24 mouse cellular contexts compared by ENCODE assay signal in the genomic region with DNA sequence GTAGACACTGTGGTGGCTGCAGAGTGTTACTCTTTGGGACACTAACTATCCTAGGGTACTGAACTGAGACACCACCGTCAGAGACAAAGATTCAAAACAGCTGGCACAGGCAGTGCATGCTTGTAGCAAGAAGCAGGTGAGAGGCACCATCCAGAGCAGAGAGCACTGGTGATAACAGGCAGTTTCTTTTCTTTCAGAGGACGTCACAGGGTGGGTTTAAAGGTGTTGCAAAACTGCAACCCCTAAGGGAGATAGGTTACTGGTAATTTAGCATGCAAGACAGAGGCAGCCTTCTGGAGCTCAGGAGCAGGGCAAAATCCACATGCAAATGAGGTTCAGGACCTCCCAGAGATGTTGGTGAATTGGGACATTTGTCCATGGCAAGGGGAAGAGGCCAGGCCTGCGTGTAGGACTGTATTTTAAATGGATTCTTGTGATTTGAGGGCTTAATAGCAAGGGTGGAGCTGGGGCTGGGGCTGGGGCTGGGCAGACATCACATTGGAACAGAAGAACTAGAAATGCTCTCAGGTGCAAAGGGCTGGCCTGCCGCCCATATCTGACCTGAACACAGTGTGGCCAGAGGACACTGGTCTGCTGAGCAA.
A peak's percentile ranks its signal among the peaks of the same experiment; 100 is the strongest.
DNase-seq lines count a peak whose midpoint lies in the region; ATAC-seq and TF ChIP-seq lines count a peak whose summit lies in the region.
"Had no signal": no experiment of that assay in that cellular context is flagged by ENCODE, and none has a peak within 500 bp of the region (broad histone marks: within the 10 kb centered on the region; RNA-seq: fewer than 3 reads in every experiment).

No protein-coding gene starts in this region.

- H3K9ac ChIP-seq in kidney, embryonic 16.5 days (replicated peaks; ENCODE audit: low read length): no peak overlapping the region
- H3K9ac ChIP-seq in lung, postnatal 0 days (replicated peaks; ENCODE audit: low read depth): no peak overlapping the region
- H3K9ac ChIP-seq: embryonic facial prominence, embryonic 15.5 days; heart, embryonic 12.5 days had no signal

- no peak for TF ChIP-seq EP300 in lung, postnatal 0 days (IDR thresholded peaks at IDR 0.05)

- TF ChIP-seq CTCF in lung, postnatal 0 days (IDR thresholded peaks at IDR 0.05): no peak
- no peak for TF ChIP-seq CTCF in lung, adult 2 months (IDR thresholded peaks at IDR 0.05; ENCODE audit: insufficient read depth, low read length)

- 55% methylated on average over 4 of the region's 4 CpGs for WGBS in kidney, embryonic 16.5 days
- WGBS in lung, postnatal 0 days: 58% methylated on average over 4 of the region's 4 CpGs
- 55% methylated on average over 4 of the region's 4 CpGs for WGBS in lung, adult 2 months

- H3K36me3 ChIP-seq in kidney, embryonic 16.5 days (ENCODE audit: insufficient read depth, low read length): no peaks in the 10 kb centered on the region
- H3K36me3 ChIP-seq in lung, postnatal 0 days (ENCODE audit: insufficient read depth, low read length): no peaks in the 10 kb centered on the region
- H3K36me3 ChIP-seq: embryonic facial prominence, embryonic 15.5 days; forebrain, embryonic 10.5 days; G1E; heart, embryonic 12.5 days had no signal

- intact Hi-C loops in heart, postnatal 10 days (cut with DNase I): no loop called here

- DNase-seq in kidney, adult 11 months: peak; percentile 17
- no peak for DNase-seq in kidney, postnatal 10 days
- DNase-seq in kidney, adult 9 months: peak; percentile 27
- no peak for DNase-seq in lung, postnatal 0 days (ENCODE audit: low spot score)
- DNase-seq in lung, adult 2 months: no peak
- DNase-seq in yolk sac, embryonic 10.5 days (ENCODE audit: low spot score): peak; percentile 64
- no peak for DNase-seq in heart, postnatal 10 days
- DNase-seq: adrenal gland, adult 8-10 months; adrenal gland, postnatal 36 days; B cell, adult 2 months; cerebellum, adult 2 months; cerebellum, postnatal 14 days; embryo, embryonic 11 days; gastrocnemius, adult 2 months; gastrocnemius, postnatal 25 days; heart, postnatal 36 days had no signal

- ATAC-seq in kidney, embryonic 16.5 days (ENCODE audit: low FRiP score, low TSS enrichment): no peak
- peak; percentile 49 for ATAC-seq in lung, postnatal 0 days
- ATAC-seq: CD4-positive, CD25-positive, alpha-beta regulatory T cell, adult 4 months; forebrain, embryonic 14.5 days had no signal

- 0 out of 2 replicates have a peak, but pooled peaks cover 3% of the 10 kb centered on the region for H3K4me1 ChIP-seq in kidney, embryonic 16.5 days (ENCODE audit: insufficient read depth, low read length)
- H3K4me1 ChIP-seq in lung, postnatal 0 days (ENCODE audit: insufficient read depth, low read depth, low read length): no peaks in the 10 kb centered on the region
- H3K4me1 ChIP-seq in lung, adult 2 months (ENCODE audit: control insufficient read depth, insufficient read depth, low read length): no peaks in the 10 kb centered on the region; the same call in 1 of the 2 replicates
- H3K4me1 ChIP-seq: embryonic facial prominence, embryonic 15.5 days had no signal

- H3K4me2 ChIP-seq in kidney, embryonic 16.5 days (replicated peaks; ENCODE audit: low read depth, low read length): no peak overlapping the region
- no peak overlapping the region for H3K4me2 ChIP-seq in lung, postnatal 0 days (replicated peaks; ENCODE audit: low read depth, low read length)
- H3K4me2 ChIP-seq: embryonic facial prominence, embryonic 15.5 days; heart, embryonic 12.5 days had no signal

- H3K27me3 ChIP-seq in kidney, embryonic 16.5 days (ENCODE audit: insufficient read depth, low read length): no peaks in the 10 kb centered on the region
- H3K27me3 ChIP-seq in lung, postnatal 0 days (replicated peaks; ENCODE audit: insufficient read depth, low read length): no peaks in the 10 kb centered on the region
- H3K27me3 ChIP-seq: embryonic facial prominence, embryonic 15.5 days; heart, embryonic 12.5 days had no signal

- TF ChIP-seq POLR2A in lung, adult 2 months (IDR thresholded peaks at IDR 0.05; ENCODE audit: borderline replicate concordance, extremely low read depth, low read depth, low read length): no peak

- H3K27ac ChIP-seq in kidney, embryonic 16.5 days (ENCODE audit: low read length): no peak overlapping the region
- no peak overlapping the region for H3K27ac ChIP-seq in lung, postnatal 0 days (ENCODE audit: low read length)
- H3K27ac ChIP-seq: embryonic facial prominence, embryonic 15.5 days; forebrain, embryonic 10.5 days; gastrocnemius, adult 2 months had no signal

- no peak overlapping the region for H3K4me3 ChIP-seq in kidney, embryonic 16.5 days (ENCODE audit: low read length)
- no peak overlapping the region for H3K4me3 ChIP-seq in lung, postnatal 0 days (ENCODE audit: low read depth, low read length)
- no peak overlapping the region for H3K4me3 ChIP-seq in lung, adult 2 months (replicated peaks; ENCODE audit: extremely low read depth, low read depth, low read length)
- H3K4me3 ChIP-seq: embryonic facial prominence, embryonic 15.5 days; erythroblast, embryonic 14.5 days; forebrain, embryonic 10.5 days; gastrocnemius, adult 2 months; heart, embryonic 12.5 days had no signal

- no peaks in the 10 kb centered on the region; the same call in 1 of the 2 replicates for H3K9me3 ChIP-seq in kidney, embryonic 16.5 days (ENCODE audit: low read length)
- H3K9me3 ChIP-seq in lung, postnatal 0 days (ENCODE audit: low read length): no peaks in the 10 kb centered on the region
- H3K9me3 ChIP-seq: embryonic facial prominence, embryonic 15.5 days; forebrain, embryonic 10.5 days; heart, embryonic 12.5 days had no signal

Comparison
In these comparisons a context has a peak if more than half of its experiments do, and no peak if none do; other contexts are left out.
1. DNase-seq: peak in kidney, adult 11 months (single experiment), kidney, adult 9 months (single experiment) and yolk sac, embryonic 10.5 days (single experiment); none in kidney, postnatal 10 days (single experiment), lung, postnatal 0 days (single experiment), lung, adult 2 months (single experiment) and heart, postnatal 10 days (0 of 2).